Mouse (Mus musculus): Measurements from ENCODE around the gene Aprt. TPM values are rescaled to one million over a fixed set of nuclear protein-coding genes. Genes with fewer than 3 reads are reported as not detected.

Gene Aprt
- 264 TPM for polyA plus RNA-seq (2017; shearing (Covaris generic))

GRCm38 (mm10) chr8:122576648-122577022 is at the start of gene Aprt:
TSS of gene Aprt (minus strand) at chr8:122576909.

GRCm38 (mm10) chr8:122622727-122623126 is 46.0 kb upstream of the Aprt start, which contains the start of gene Pabpn1l:
TSS of gene Pabpn1l (minus strand) at chr8:122622739.

GRCm38 (mm10) chr8:122611295-122612133 is 34.8 kb upstream of the Aprt start, which contains the start of the genes Galns and Trappc2l:
TSS of gene Galns (minus strand) at chr8:122611463.
TSS of gene Trappc2l (plus strand) at chr8:122611640.

GRCm38 (mm10) chr8:122567361-122568108 is 9.2 kb downstream of the Aprt start, which contains the start of gene Cdt1:
TSS of gene Cdt1 (plus strand) at chr8:122568015.

GRCm38 (mm10) chr8:122551265-122552051 is 25.3 kb downstream of the Aprt start, which contains the start of gene Piezo1:
TSS of gene Piezo1 (minus strand) at chr8:122551329.

Other genes with a start within 250 kb of the Aprt start
- not detected for gene Trhr2, start 216.2 kb downstream of the Aprt start, polyA plus RNA-seq (2017; shearing (Covaris generic))
- gene Zc3h18, start 200.3 kb downstream of the Aprt start, polyA plus RNA-seq (2017; shearing (Covaris generic)), result 53.9 TPM
- gene Il17c, start 154.9 kb downstream of the Aprt start, polyA plus RNA-seq (2017; shearing (Covaris generic)), result 0.92 TPM
- gene Cyba, start 144.0 kb downstream of the Aprt start, polyA plus RNA-seq (2017; shearing (Covaris generic)), result 1,044 TPM
- 29.2 TPM for gene Mvd, start 133.5 kb downstream of the Aprt start, polyA plus RNA-seq (2017; shearing (Covaris generic))
- gene Snai3, start 116.2 kb downstream of the Aprt start, polyA plus RNA-seq (2017; shearing (Covaris generic)), result 5.2 TPM
- 29.5 TPM for gene Rnf166, start 100.8 kb downstream of the Aprt start, polyA plus RNA-seq (2017; shearing (Covaris generic))
- 70.3 TPM for gene Ctu2, start 100.8 kb downstream of the Aprt start, polyA plus RNA-seq (2017; shearing (Covaris generic))
- gene Piezo1, start 25.6 kb downstream of the Aprt start, polyA plus RNA-seq (2017; shearing (Covaris generic)), result 5.2 TPM
- 11.4 TPM for gene Cdt1, start 8.9 kb downstream of the Aprt start, polyA plus RNA-seq (2017; shearing (Covaris generic))
- gene Galns, start 34.6 kb upstream of the Aprt start, polyA plus RNA-seq (2017; shearing (Covaris generic)), result 17.2 TPM
- gene Trappc2l, start 34.7 kb upstream of the Aprt start, polyA plus RNA-seq (2017; shearing (Covaris generic)), result 55.9 TPM
- gene Pabpn1l, start 45.8 kb upstream of the Aprt start, polyA plus RNA-seq (2017; shearing (Covaris generic)), result not detected
- gene Cbfa2t3, start 122.2 kb upstream of the Aprt start, polyA plus RNA-seq (2017; shearing (Covaris generic)), result 0.09 TPM
- gene Acsf3, start 198.6 kb upstream of the Aprt start, polyA plus RNA-seq (2017; shearing (Covaris generic)), result 7.7 TPM

Measured in CD4-positive, CD25-positive, alpha-beta regulatory T cell, adult 9 weeks (primary cell).